Mouse (Mus musculus) thymus, postnatal 25 days (tissue): ENCODE data around the gene Mtch1.
"Not testable (repeated sequence)": the region's sequence is repeated elsewhere in the genome, so short reads cannot be mapped to it uniquely, and the experiment has no call there.

ENCODE experiments used
- DNase-seq: peaks from one replicate; pipeline ENCODE4 v3.0.0; 2022

The Mtch1 gene

GRCm38 (mm10) chr17:29347645-29348256 lies at the start of gene Mtch1:
Gene Mtch1, minus strand, starts transcription at chr17:29347934.
- DNase-seq: peak; percentile 100

GRCm38 (mm10) chr17:29396821-29397242 lies 49.1 kb upstream of the Mtch1 start:
- DNase-seq: peak; percentile 83

- DNase-seq: no peak
Observed at GRCm38 (mm10) chr17:29396056-29396799, 48.5 kb upstream of the Mtch1 start.

- peak; percentile 55 for DNase-seq
Observed at GRCm38 (mm10) chr17:29395381-29395780, 47.6 kb upstream of the Mtch1 start.

GRCm38 (mm10) chr17:29394761-29395160 lies 47.0 kb upstream of the Mtch1 start:
- DNase-seq: not testable (repeated sequence)

GRCm38 (mm10) chr17:29394106-29394760 lies 46.5 kb upstream of the Mtch1 start:
- DNase-seq: peak; percentile 45

GRCm38 (mm10) chr17:29393335-29394089 lies 45.8 kb upstream of the Mtch1 start:
- peak; percentile 61 for DNase-seq

GRCm38 (mm10) chr17:29391280-29391679 lies 43.5 kb upstream of the Mtch1 start:
- no peak for DNase-seq

- DNase-seq: no peak
Observed at GRCm38 (mm10) chr17:29388978-29389377, 41.2 kb upstream of the Mtch1 start.

- no peak for DNase-seq
Observed at GRCm38 (mm10) chr17:29385746-29386145, 38.0 kb upstream of the Mtch1 start.

- DNase-seq: no peak
Observed at GRCm38 (mm10) chr17:29384850-29385438, 37.2 kb upstream of the Mtch1 start.

GRCm38 (mm10) chr17:29383923-29384322 lies 36.2 kb upstream of the Mtch1 start:
- no peak for DNase-seq

- no peak for DNase-seq
Observed at GRCm38 (mm10) chr17:29382417-29382816, 34.7 kb upstream of the Mtch1 start.

GRCm38 (mm10) chr17:29381472-29381871 lies 33.7 kb upstream of the Mtch1 start:
- peak; percentile 65 for DNase-seq

GRCm38 (mm10) chr17:29380241-29380640 lies 32.5 kb upstream of the Mtch1 start:
- no peak for DNase-seq

GRCm38 (mm10) chr17:29378056-29378455 lies 30.3 kb upstream of the Mtch1 start:
- DNase-seq: no peak

- DNase-seq: no peak
Observed at GRCm38 (mm10) chr17:29375871-29376270, 28.1 kb upstream of the Mtch1 start.

GRCm38 (mm10) chr17:29370984-29371723 lies 23.4 kb upstream of the Mtch1 start:
- peak; percentile 93 for DNase-seq

- no peak for DNase-seq
Observed at GRCm38 (mm10) chr17:29368726-29369125, 21.0 kb upstream of the Mtch1 start.

- DNase-seq: no peak
Observed at GRCm38 (mm10) chr17:29365105-29365621, 17.4 kb upstream of the Mtch1 start.

GRCm38 (mm10) chr17:29363109-29363508 lies 15.4 kb upstream of the Mtch1 start:
- no peak for DNase-seq
